Mouse (Mus musculus) kidney, adult 2 months (tissue): ENCODE data around the gene Crybb2.

ENCODE experiments used
- CTCF ChIP-seq: fragments of 200-500 bp; conservative IDR thresholded peaks from 2 replicates; pipeline ENCODE4 v1.5.1; 2011; ENCODE audit warnings: low read depth, mild to moderate bottlenecking, control low read depth, low read length, moderate library complexity, mixed read lengths; ENCODE audit not compliant: insufficient read depth, insufficient read length
- POLR2A ChIP-seq: fragments of 200-500 bp; IDR thresholded peaks from one replicate; pipeline ENCODE4 v1.6.1; 2011; ENCODE audit warnings: low read depth, low read length, control low read depth

- TF ChIP-seq CTCF (no peak), POLR2A (no peak)
Observed at GRCm38 (mm10) chr5:113106594-113106993, 36.7 kb upstream of the Crybb2 start.
